Mouse (Mus musculus): ENCODE data around the gene Exoc6.

Exoc6 gene

DNA sequence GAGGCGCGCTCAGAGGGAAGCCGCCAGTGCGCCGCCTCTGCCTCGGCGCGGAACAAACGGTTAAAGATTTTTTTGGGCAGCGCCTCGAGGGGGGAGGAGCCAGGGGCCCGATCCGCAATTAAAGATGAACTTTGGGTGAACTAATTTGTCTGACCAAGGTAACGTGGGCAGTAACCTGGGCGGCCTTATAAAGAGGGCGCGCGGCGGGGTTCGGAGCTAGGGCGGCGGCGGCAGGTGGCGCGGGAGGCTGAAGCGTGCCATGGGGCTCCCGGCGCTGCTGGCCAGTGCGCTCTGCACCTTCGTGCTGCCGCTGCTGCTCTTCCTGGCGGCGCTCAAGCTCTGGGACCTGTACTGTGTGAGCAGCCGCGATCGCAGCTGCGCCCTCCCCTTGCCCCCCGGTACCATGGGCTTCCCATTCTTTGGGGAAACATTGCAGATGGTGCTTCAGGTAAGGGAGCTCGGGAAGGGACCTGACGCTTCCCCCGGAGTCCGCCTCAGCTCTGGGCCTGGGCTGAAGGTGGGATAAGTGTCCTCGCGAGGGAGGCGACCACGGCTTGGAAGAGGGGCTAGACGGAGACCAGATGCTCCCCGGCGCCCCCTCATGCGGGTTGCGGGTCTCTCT lies 147.5 kb downstream of the Exoc6 start, which contains the start of gene Cyp26a1:
Gene Cyp26a1, plus strand, starts transcription at position 148 of the 622 bp plus-strand sequence.
- in situ Hi-C loops (cut with MboI; ENCODE audit: low pct_unique_long_range_greater_than_20kb in 1 of 2, low sequenced_read_pairs in 2 of 2, unreplicated experiment in 1 of 2): loop anchor here in 1 of 2 experiments (5.0 kb wide), 1 partner anchor 190 kb away; no protein-coding TSS in a partner anchor

DNA sequence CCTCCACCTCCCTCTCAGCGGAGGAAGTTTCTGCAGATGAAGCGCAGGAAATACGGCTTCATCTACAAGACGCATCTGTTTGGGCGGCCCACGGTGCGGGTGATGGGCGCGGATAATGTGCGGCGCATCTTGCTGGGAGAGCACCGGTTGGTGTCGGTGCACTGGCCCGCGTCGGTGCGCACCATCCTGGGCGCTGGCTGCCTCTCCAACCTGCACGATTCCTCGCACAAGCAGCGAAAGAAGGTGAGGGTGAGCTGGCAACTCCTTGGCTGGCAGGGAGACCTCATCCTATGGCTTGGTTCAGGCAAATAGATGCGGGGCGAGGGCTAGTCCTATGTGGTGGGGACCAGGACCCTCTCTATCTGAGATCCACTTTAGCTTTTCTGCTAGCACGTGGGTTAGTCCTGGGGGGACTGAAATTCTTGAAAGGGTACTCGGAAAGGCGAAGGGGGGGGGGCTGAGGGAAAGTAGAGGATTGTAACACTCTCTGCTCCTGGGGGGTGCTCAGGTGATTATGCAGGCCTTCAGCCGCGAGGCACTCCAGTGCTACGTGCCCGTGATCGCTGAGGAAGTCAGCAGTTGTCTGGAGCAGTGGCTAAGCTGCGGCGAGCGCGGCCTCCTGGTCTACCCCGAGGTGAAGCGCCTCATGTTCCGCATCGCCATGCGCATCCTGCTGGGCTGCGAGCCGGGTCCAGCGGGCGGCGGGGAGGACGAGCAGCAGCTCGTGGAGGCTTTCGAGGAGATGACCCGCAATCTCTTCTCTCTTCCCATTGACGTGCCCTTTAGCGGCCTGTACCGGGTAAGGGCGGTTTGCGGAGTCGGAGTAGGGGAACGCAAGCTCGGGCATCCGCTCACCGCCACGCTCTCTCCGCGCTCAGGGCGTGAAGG lies 148.3 kb downstream of the Exoc6 start:
- in situ Hi-C loops (cut with MboI; ENCODE audit: low pct_unique_long_range_greater_than_20kb in 1 of 2, low sequenced_read_pairs in 2 of 2, unreplicated experiment in 1 of 2): loop anchor here in 1 of 2 experiments (5.0 kb wide), 1 partner anchor 189 kb away; no protein-coding TSS in a partner anchor

DNA sequence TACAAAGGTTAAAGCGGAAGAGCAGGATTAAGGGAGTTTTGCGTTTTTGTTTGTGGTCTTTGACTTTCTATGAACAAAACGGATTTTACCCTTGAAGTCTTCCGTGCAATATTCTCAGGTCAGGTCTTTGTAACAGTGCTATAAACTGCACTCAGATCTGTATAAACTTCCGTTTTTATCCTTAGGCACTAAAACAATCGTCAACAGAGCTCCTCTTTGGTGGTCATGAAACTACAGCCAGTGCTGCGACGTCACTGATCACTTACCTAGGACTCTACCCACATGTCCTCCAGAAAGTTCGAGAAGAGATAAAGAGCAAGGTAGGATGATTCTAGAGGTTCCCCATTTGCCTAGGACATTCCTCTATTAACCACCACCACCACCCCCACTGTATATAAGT lies 149.5 kb downstream of the Exoc6 start:
- in situ Hi-C loops (cut with MboI; ENCODE audit: low pct_unique_long_range_greater_than_20kb in 1 of 2, low sequenced_read_pairs in 2 of 2, unreplicated experiment in 1 of 2): loop anchor here (5.0 kb wide), 1 partner anchor 188 kb away; no protein-coding TSS in a partner anchor

DNA sequence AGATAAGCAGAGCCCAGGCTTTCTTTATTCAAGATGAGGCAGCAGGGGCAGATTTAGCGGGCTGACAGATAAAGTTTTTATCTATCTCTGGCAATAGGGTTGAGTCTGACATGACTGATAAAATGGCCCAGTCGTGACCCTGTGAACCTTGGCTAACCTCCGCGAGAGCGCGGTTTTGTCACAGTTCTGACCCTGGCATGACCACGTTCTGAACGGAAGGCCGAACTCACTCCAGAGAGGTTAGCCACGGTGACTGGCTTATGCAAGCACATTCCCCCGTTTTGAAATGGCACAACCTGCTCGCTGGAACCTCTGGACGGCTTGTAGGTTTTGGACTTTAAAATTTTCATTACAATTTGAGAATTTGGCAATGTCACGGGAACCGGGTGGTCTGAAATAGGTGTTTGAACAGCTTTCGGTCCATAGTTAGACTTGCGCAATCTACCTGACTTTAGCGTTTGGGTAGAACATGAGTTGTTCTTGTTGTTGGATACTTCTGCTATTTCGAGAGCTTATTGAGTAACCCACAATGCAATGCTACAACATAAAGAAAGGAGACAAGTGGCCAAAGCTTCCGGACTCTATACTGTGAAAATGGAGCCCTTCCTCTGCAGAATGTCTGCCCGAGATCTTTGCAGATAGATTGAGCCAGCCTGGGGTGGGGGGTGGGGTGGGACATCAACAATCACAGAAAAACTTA lies 152.3 kb downstream of the Exoc6 start:
- in situ Hi-C loops (cut with MboI; ENCODE audit: low pct_unique_long_range_greater_than_20kb in 1 of 2, low sequenced_read_pairs in 2 of 2, unreplicated experiment in 1 of 2): loop anchor here in 1 of 2 experiments (5.0 kb wide), 1 partner anchor 185 kb away; no protein-coding TSS in a partner anchor

DNA sequence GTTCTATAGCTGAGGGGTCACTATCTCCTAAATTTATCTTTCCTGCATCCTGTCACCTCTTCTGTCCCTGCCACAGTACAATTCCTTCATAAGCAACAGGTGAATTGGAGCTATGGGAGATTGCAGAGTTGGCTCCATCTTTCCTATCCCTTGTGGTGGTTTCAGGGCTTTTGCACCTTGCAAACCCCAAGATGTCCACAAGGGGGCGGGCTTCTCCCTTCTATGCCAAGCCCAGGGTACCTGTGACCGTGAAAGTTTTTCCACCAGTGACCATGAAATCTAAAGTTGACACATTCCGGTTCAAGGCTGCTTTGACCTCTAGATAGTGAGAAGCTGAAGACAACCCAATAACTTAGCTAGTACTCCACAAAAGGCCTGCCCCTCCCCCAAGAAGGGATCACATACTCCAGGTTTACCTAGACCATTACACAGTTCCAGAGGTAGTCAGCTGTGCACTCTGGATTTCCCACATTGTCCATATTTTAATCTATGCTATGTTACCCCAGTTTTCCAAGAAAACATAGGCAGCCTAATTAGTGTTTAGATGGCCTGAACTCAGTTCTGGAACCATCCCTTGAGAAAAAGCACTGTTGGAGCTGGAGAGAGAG lies 153.8 kb downstream of the Exoc6 start:
- in situ Hi-C loops (cut with MboI; ENCODE audit: low pct_unique_long_range_greater_than_20kb in 1 of 2, low sequenced_read_pairs in 2 of 2, unreplicated experiment in 1 of 2): loop anchor here in 1 of 2 experiments (5.0 kb wide), 1 partner anchor 183 kb away; no protein-coding TSS in a partner anchor

DNA sequence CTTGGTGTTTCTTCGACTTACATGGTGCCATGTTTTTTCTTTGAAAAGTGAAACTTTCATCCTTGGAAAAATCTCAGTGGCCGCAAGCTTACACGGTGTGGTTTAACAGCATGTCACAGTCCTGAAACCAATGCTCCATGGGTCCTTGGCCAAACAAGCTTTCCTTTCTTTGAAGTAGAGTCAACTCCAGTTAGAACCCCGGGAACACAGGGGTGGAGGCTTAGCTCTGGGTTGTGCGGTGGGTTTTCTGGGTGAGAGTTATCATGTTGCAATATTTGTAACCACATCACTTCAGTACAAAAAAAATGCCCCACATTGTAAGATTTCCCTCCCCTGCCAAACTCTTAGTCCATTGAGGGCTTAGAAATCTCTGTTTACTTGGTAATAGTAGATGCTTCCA lies 155.5 kb downstream of the Exoc6 start:
- in situ Hi-C loops (cut with MboI; ENCODE audit: low pct_unique_long_range_greater_than_20kb in 1 of 2, low sequenced_read_pairs in 2 of 2, unreplicated experiment in 1 of 2): no loop called here

DNA sequence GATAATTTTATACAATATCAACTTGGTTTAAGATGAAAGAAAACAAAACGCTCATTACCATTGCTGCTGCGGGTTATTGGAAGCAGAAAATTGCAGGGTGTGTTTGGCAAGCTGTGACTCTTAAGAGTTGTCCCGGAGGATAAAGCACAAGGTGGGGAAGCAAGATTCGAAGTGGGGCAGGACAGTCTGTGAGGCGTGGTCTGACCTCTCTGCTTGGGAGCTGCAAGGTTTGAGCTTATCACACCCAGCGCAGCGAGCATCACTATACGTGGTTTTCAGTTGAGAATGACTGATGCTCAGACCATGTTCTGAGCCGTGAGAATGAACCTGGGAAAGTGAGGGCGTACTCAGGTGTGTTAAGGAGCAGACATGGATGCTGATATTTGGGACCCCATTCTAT lies 164.5 kb downstream of the Exoc6 start:
- in situ Hi-C loops (cut with MboI; ENCODE audit: low pct_unique_long_range_greater_than_20kb in 1 of 2, low sequenced_read_pairs in 2 of 2, unreplicated experiment in 1 of 2): no loop called here

DNA sequence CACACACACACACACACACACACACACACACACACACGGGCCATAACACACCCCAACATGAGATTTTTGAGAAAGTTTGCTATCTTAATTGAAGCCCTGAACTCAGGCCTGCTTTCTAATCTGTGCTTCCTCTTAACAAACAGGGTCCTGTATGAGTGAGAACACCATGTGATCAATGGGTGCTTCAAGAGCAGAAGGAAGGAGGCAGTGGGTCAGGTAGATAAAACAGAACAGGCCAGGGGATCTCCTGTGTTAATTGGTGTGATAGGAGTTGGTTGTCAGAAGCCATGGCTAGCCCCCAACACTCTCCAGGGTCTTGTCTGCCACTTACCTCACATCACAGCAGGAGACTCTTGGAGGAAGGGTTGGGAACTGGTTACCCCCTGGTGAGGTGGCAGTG lies 165.8 kb downstream of the Exoc6 start:
- in situ Hi-C loops (cut with MboI; ENCODE audit: low pct_unique_long_range_greater_than_20kb in 1 of 2, low sequenced_read_pairs in 2 of 2, unreplicated experiment in 1 of 2): no loop called here

DNA sequence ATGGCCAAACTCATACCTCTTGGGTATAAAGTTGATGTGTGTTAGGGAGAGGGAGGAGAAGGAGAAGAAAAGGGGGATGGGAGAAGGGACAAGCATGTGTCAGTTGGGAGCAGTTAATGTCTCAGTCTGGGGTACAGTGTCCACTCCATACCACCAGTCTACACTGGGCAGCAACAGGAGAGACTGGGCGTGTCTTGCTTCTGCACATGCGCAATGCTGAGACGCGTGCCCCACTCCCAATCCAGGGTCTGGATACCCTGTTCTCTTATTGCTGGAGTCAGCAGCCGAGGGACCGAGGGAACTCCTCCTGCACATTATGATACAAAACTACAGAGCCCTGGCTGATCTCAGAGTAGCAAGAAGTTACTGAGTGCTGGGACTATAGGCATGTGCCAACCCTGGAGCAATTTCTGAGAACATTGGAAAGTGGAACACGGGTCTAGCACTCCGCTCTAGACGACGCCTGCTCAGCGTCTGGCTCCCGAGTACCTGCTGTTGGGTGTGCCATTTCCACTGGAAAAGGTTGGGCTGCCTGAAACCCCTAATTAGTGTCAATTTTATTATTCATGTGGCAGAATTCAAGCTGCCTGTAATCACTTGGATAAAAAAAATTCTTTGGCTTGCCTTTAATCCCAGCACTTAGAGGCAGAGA lies 166.4 kb downstream of the Exoc6 start:
- in situ Hi-C loops (cut with MboI; ENCODE audit: low pct_unique_long_range_greater_than_20kb in 1 of 2, low sequenced_read_pairs in 2 of 2, unreplicated experiment in 1 of 2): no loop called here

DNA sequence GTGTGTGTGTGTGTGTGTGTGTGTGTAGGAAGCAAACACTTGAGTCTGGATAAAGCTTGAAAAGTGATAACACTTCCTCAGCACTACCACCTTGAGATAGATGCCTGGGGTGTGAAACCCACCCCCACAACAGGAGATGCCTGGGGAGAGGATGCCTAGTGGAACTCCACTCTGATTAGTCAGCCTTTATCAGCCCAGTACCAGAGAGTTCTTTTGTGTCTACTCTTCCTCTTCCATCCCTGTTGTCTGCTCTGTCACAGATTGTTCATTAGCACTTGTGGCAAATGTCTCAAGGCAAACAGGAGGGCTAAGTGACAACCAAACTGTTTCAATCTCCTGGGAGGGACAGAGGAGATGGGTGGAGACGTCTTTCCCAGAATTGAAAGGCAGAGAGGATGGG lies 168.9 kb downstream of the Exoc6 start:
- in situ Hi-C loops (cut with MboI; ENCODE audit: low pct_unique_long_range_greater_than_20kb in 1 of 2, low sequenced_read_pairs in 2 of 2, unreplicated experiment in 1 of 2): no loop called here

DNA sequence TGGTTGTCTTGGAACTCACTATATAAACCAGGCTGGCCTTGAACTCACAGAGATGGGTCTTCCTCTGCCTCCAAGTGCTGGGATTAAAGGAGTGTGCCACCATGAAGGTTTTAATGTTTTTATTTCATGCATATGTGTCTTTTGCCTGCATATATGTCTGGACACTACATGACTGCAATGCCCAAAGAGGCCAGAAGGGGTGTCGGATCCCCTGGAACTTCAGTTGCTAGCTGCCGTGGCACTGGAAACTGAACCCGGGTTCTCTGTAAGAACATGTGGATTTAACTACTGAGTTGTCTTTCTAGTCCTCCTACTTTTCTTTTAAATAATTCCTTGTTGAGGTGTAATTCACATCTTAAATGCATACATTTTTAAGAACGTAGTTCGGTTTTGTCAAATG lies 174.4 kb downstream of the Exoc6 start:
- in situ Hi-C loops (cut with MboI; ENCODE audit: low pct_unique_long_range_greater_than_20kb in 1 of 2, low sequenced_read_pairs in 2 of 2, unreplicated experiment in 1 of 2): no loop called here

DNA sequence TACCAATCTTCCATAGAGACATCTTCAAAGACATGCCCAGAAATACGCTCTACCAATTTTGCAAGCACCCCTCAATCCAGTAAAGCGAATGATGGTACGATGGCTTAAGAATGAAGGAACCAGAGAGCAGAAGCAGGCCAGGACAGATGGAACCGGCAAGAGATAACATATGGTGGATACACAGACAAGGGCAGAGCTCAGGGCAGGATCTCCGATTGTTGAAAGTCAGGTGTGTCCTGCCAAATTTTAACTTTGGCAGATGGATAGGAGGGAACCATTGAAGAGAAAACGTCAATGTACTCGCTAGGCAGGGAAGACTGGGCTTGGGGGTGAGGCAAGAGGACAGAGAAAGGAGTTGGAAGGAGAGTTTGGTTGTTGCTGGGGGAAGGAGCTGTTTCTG lies 176.4 kb downstream of the Exoc6 start:
- in situ Hi-C loops (cut with MboI; ENCODE audit: low pct_unique_long_range_greater_than_20kb in 1 of 2, low sequenced_read_pairs in 2 of 2, unreplicated experiment in 1 of 2): no loop called here

DNA sequence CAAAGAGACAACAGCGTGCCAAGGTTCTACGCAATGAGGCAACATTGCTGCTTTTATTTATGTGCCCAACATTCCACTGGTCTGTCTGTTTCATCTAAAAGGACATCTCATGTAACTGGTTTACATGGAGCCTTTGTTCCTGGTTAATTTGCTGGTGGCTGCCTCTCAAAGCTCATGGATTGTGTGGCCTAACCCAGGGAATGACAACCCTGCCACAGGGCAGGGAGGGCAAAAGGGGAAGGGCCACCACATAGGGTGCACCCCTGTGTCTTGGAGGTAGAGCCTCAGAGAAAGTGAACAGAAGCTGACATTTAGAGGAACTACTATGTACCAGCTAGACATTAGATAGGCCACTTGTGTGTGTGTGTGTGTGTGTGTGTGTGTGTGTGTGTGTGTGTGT lies 177.1 kb downstream of the Exoc6 start:
- in situ Hi-C loops (cut with MboI; ENCODE audit: low pct_unique_long_range_greater_than_20kb in 1 of 2, low sequenced_read_pairs in 2 of 2, unreplicated experiment in 1 of 2): no loop called here

Data from mouse embryonic stem cell (cell line).